Mouse (Mus musculus) fibroblast of lung, adult 2 months (primary cell): ENCODE results near the gene Ppp2r2c.

ENCODE experiments used
- DNase-seq: peaks from one replicate; pipeline ENCODE4 v3.0.0-alpha.2; 2011; ENCODE audit warnings: low read depth

Ppp2r2c gene

GRCm38 (mm10) chr5:36898415-36899109 lies 30.2 kb downstream of the Ppp2r2c start:
- DNase-seq = no peak

- DNase-seq = no peak
Observed at GRCm38 (mm10) chr5:36899392-36899791, 31.1 kb downstream of the Ppp2r2c start.

GRCm38 (mm10) chr5:36900189-36900619 lies 31.9 kb downstream of the Ppp2r2c start:
- DNase-seq = no peak

- no peak for DNase-seq
Observed at GRCm38 (mm10) chr5:36902807-36903206, 34.5 kb downstream of the Ppp2r2c start.

- DNase-seq = no peak
Observed at GRCm38 (mm10) chr5:36904131-36904530, 35.8 kb downstream of the Ppp2r2c start.

- DNase-seq = no peak
Observed at GRCm38 (mm10) chr5:36904703-36905102, 36.4 kb downstream of the Ppp2r2c start.

GRCm38 (mm10) chr5:36905216-36905615 lies 36.9 kb downstream of the Ppp2r2c start:
- no peak for DNase-seq

- DNase-seq = no peak
Observed at GRCm38 (mm10) chr5:36907695-36908094, 39.4 kb downstream of the Ppp2r2c start.

- DNase-seq = no peak
Observed at GRCm38 (mm10) chr5:36909545-36909944, 41.2 kb downstream of the Ppp2r2c start.

- no peak for DNase-seq
Observed at GRCm38 (mm10) chr5:36910980-36911379, 42.7 kb downstream of the Ppp2r2c start.

GRCm38 (mm10) chr5:36911759-36912352 lies 43.5 kb downstream of the Ppp2r2c start:
- no peak for DNase-seq

GRCm38 (mm10) chr5:36912602-36913310 lies 44.4 kb downstream of the Ppp2r2c start:
- DNase-seq = no peak

GRCm38 (mm10) chr5:36915256-36915655 lies 46.9 kb downstream of the Ppp2r2c start:
- no peak for DNase-seq

GRCm38 (mm10) chr5:36916581-36916980 lies 48.3 kb downstream of the Ppp2r2c start:
- DNase-seq = no peak

GRCm38 (mm10) chr5:36917245-36917644 lies 48.9 kb downstream of the Ppp2r2c start:
- DNase-seq = no peak

GRCm38 (mm10) chr5:36918016-36918415 lies 49.7 kb downstream of the Ppp2r2c start:
- DNase-seq = no peak

GRCm38 (mm10) chr5:36920072-36920471 lies 51.8 kb downstream of the Ppp2r2c start:
- DNase-seq = peak; percentile 6

GRCm38 (mm10) chr5:36921871-36922270 lies 53.6 kb downstream of the Ppp2r2c start:
- DNase-seq = no peak

GRCm38 (mm10) chr5:36922811-36923210 lies 54.5 kb downstream of the Ppp2r2c start:
- DNase-seq = no peak

GRCm38 (mm10) chr5:36923826-36924700 lies 55.8 kb downstream of the Ppp2r2c start:
- DNase-seq = no peak

GRCm38 (mm10) chr5:36928701-36929100 lies 60.4 kb downstream of the Ppp2r2c start:
- no peak for DNase-seq

GRCm38 (mm10) chr5:36929376-36929775 lies 61.1 kb downstream of the Ppp2r2c start:
- no peak for DNase-seq
